Mouse (Mus musculus) lung, embryonic 14.5 days (tissue): ENCODE results near the gene Dcbld2. TPM values are rescaled to one million over a fixed set of nuclear protein-coding genes. Genes with fewer than 3 reads are reported as not detected.
"Not testable (repeated sequence)": the region's sequence is repeated elsewhere in the genome, so short reads cannot be mapped to it uniquely, and the experiment has no call there.

Experiments
- ATAC-seq: fragments of 200-750 bp; cut with Nextera tagmentation; 2 replicates; pipeline ENCODE4 v1.8.0; 2017; ENCODE audit warnings: mild to moderate bottlenecking, moderate TSS enrichment, moderate library complexity; ENCODE audit not compliant: insufficient read depth
- DNase-seq: peaks from one replicate; pipeline ENCODE4 v3.0.0-alpha.2; 2015
- H3K27ac ChIP-seq: fragments of 300-500 bp; sonication (generic); 2 replicates; pipeline ENCODE4 v1.5.1; 2014; ENCODE audit warnings: low read depth, mild to moderate bottlenecking, moderate library complexity
- H3K27me3 ChIP-seq: fragments of 300-500 bp; sonication (generic); 2 replicates; pipeline ENCODE4 v1.6.1; 2014; ENCODE audit warnings: low read length, control low read depth; ENCODE audit not compliant: insufficient read depth
- H3K36me3 ChIP-seq: fragments of 300-500 bp; sonication (generic); 2 replicates; pipeline ENCODE4 v1.6.1; 2014; ENCODE audit warnings: control low read depth; ENCODE audit not compliant: insufficient read depth
- H3K4me1 ChIP-seq: fragments of 300-500 bp; sonication (generic); 2 replicates; pipeline ENCODE4 v1.6.1; 2014; ENCODE audit warnings: antibody characterized with exemption, control low read depth; ENCODE audit not compliant: insufficient read depth
- H3K4me2 ChIP-seq: fragments of 300-500 bp; sonication (generic); 2 replicates; pipeline ENCODE4 v1.6.1; 2014; ENCODE audit warnings: mild to moderate bottlenecking
- H3K4me3 ChIP-seq: fragments of 300-500 bp; sonication (generic); 2 replicates; pipeline ENCODE4 v1.5.1; 2014; ENCODE audit warnings: low read depth, low read length
- H3K9ac ChIP-seq: fragments of 300-500 bp; sonication (generic); 2 replicates; pipeline ENCODE4 v1.6.1; 2014
- H3K9me3 ChIP-seq: fragments of 300-500 bp; sonication (generic); 2 replicates; pipeline ENCODE4 v1.6.1; 2016; ENCODE audit warnings: low read depth, low read length, control low read depth
- CTCF ChIP-seq: IDR thresholded peaks from 2 replicates; pipeline ENCODE4 v1.5.1; 2016; ENCODE audit warnings: antibody characterized with exemption, low read depth
- WGBS: fragments of 180-500 bp; shearing (Covaris S2); extraction: QIAGEN DNeasy Blood & Tissue Kit; methylation state at CpG from one replicate; pipeline ENCODE4 v1.1.7; 2014; 5-methylcytosine and 5-hydroxymethylcytosine counted together
- polyA plus RNA-seq: library from polyadenylated mRNA; unstranded; fragments of >200 nt; fragmentation: Nextera tagmentation; extraction: Ambion mirVana; gene quantifications from 2 replicates; pipeline ENCODE4 v1.2.1, GENCODE M21; 2014

Dcbld2 gene
- polyA plus RNA-seq, 1 experiment from 2014 or later: 17.3 TPM

DNA sequence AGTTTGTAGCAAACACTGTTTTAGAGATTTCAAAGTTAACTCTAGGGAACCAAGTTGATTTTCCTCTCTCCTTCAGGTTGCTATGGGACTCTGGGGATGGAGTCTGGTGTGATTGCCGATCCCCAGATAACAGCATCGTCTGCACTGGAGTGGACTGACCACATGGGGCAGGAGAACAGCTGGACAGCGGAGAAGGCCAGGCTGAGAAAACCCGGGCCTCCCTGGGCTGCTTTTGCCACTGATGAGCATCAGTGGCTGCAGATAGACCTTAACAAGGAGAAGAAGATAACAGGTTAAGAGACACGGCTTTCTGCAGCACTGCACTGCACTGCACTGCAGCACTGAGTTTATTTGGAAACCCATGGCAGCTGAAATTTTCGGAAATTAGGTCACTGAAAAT, 42.4 kb downstream of the Dcbld2 start:
- Histone ChIP-seq H3K27me3 (no peaks in the 10 kb centered on the region), H3K4me2 (no peak overlapping the region), H3K36me3 (peaks cover 40% of the 10 kb centered on the region), H3K9ac (no peak overlapping the region), H3K27ac (no peak overlapping the region), H3K4me3 (no peak overlapping the region), H3K9me3 (no peaks in the 10 kb centered on the region), H3K4me1 (no peaks in the 10 kb centered on the region)
- DNase-seq (no peak), ATAC-seq (no peak)
- no peak for TF ChIP-seq CTCF
- WGBS: 67% methylated on average over 6 of the region's 6 CpGs

DNA sequence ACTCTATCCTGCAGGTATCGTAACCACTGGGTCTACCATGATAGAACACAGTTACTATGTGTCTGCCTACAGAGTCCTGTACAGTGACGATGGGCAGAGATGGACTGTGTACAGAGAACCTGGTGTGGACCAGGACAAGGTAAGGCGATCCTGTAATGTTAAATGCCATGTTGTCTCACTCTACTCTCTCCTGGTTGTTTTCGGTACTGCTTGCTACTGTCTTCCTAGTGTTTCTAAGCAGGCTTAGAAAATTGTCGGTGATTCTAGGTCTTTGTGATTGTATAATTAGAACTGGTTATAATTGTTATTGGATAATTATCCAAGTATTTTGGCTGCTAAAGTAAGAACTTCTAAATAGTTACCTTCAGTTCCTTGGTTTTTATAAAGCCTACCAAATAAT, 43.4 kb downstream of the Dcbld2 start:
- ATAC-seq (no peak), DNase-seq (no peak)
- TF ChIP-seq CTCF: no peak
- H3K4me3 ChIP-seq: no peak overlapping the region
- WGBS: 94% methylated on average over 5 of the region's 5 CpGs
- peaks cover 44% of the 10 kb centered on the region for H3K36me3 ChIP-seq
- H3K4me2 ChIP-seq: no peak overlapping the region
- H3K9ac ChIP-seq: no peak overlapping the region
- no peaks in the 10 kb centered on the region for H3K4me1 ChIP-seq
- no peaks in the 10 kb centered on the region for H3K9me3 ChIP-seq
- no peaks in the 10 kb centered on the region for H3K27me3 ChIP-seq
- H3K27ac ChIP-seq: no peak overlapping the region

DNA sequence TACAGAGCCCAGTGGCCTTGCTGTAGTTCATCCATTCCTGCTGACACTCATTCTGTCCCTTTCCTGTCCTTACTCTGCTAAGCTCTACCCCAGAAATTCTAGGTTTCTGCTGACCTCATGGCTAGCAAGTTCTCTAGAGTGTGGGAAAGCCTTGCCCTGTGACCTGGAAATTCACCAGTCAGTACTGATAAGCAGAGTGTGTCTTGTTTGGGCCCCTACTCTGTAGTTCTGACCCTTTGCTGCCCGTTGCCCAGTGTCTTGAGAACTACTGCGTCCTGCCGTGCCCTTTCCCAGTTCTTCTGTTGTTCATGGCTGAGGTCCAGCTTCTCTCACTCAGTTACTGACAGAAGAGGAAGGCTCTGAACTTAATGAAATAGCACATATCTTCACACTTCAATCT, 44.9 kb downstream of the Dcbld2 start:
- no peaks in the 10 kb centered on the region for H3K27me3 ChIP-seq
- no peak overlapping the region for H3K4me3 ChIP-seq
- 25% methylated on average over 3 of the region's 3 CpGs for WGBS
- H3K27ac ChIP-seq: no peak overlapping the region
- H3K4me1 ChIP-seq: no peaks in the 10 kb centered on the region
- DNase-seq: no peak
- H3K9me3 ChIP-seq: no peaks in the 10 kb centered on the region
- H3K9ac ChIP-seq: no peak overlapping the region
- H3K4me2 ChIP-seq: no peak overlapping the region
- peaks cover 57% of the 10 kb centered on the region for H3K36me3 ChIP-seq
- no peak for TF ChIP-seq CTCF
- peak; percentile 39; the same call in 1 of the 2 replicates for ATAC-seq

DNA sequence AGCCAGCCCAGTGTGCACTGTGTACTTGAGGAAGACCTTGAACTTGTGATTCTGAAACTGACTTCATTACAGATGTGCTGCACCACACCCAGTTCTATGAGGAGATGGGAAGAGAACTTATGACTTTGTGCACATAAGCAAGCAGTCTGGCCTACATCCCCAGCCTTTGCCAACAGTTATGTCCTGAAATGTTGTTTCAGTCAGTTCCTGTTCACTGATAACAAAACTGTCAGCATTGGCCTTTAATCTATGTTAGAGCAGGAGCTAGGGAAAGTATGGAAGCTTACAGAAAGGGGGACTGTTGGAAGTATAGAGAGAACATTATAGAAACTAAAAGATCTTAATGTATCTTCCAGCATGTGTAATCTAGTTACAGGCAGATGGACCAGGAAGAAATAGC, 45.6 kb downstream of the Dcbld2 start:
- no peak for DNase-seq
- no peak for TF ChIP-seq CTCF
- H3K36me3 ChIP-seq: peaks cover 63% of the 10 kb centered on the region
- no peaks in the 10 kb centered on the region for H3K9me3 ChIP-seq
- H3K27me3 ChIP-seq: no peaks in the 10 kb centered on the region
- no peak overlapping the region for H3K9ac ChIP-seq
- no peaks in the 10 kb centered on the region for H3K4me1 ChIP-seq
- no peak for ATAC-seq
- H3K4me2 ChIP-seq: no peak overlapping the region
- no peak overlapping the region for H3K4me3 ChIP-seq
- no peak overlapping the region for H3K27ac ChIP-seq

DNA sequence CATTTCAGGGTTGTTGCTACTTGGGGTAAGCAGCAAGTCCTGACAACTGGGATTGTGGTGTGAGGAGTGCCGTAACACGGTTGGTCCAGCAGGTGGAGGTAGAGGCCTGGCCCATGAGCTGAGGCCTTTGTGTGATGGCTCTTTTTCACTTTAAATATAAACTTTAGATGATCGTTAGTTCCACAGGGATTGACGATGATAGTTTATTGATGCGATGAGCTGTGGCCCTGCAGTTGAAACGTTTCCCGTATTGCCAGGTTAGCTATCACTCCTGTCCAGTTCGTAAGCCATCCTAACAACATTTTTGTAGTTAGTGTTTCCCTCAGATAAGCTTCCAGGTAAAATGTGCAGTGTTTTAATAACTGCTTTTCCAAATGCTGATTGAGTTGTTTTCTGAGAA, 46.4 kb downstream of the Dcbld2 start:
- DNase-seq (peak; percentile 84), ATAC-seq (peak; percentile 67)
- Histone ChIP-seq H3K9ac (no peak overlapping the region), H3K36me3 (peaks cover 67% of the 10 kb centered on the region), H3K4me2 (no peak overlapping the region), H3K9me3 (no peaks in the 10 kb centered on the region), H3K4me3 (no peak overlapping the region), H3K27ac (no peak overlapping the region), H3K27me3 (no peaks in the 10 kb centered on the region), H3K4me1 (no peaks in the 10 kb centered on the region)
- WGBS: 47% methylated on average over 8 of the region's 8 CpGs
- peak; percentile 91 for TF ChIP-seq CTCF

DNA sequence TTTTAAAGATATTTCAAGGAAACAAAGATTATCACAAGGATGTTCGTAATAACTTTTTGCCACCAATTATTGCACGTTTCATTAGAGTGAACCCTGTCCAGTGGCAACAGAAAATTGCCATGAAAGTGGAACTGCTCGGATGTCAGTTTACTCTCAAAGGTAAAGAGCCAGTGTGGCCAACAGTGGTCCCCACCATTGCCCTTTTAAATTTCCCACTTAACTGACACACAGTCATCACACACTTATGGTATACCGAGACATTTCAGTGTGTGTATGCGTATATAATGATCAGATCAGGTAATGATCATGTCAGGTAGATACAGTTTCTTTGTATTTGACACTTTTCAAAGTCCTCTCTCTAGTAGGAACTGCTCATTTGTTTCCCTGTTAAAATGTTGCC, 46.9 kb downstream of the Dcbld2 start:
- Histone ChIP-seq H3K4me1 (no peaks in the 10 kb centered on the region), H3K4me3 (no peak overlapping the region), H3K27ac (no peak overlapping the region), H3K9ac (no peak overlapping the region), H3K36me3 (peaks cover 67% of the 10 kb centered on the region), H3K27me3 (no peaks in the 10 kb centered on the region), H3K9me3 (no peaks in the 10 kb centered on the region), H3K4me2 (no peak overlapping the region)
- no peak for TF ChIP-seq CTCF
- ATAC-seq (no peak), DNase-seq (no peak)
- WGBS: 77% methylated on average over 5 of the region's 5 CpGs

DNA sequence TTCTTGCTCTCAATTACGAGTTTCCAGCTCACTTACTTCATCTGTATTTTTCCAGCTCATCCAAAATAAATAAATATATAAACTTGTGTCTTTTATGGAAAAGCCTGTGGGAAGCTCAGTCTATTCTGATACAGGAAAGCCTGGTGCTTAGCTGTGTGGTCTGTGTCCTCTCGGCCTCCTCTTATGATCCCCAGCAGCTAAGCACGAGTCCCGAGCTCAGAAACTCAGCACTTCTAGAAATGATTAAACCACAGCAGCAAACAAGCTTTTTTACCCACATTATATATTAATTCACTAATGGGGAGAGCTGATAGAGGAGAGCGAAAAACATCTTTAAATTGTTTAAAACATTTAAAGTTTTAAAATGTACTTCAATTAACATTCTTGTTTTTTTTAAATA, 48.2 kb downstream of the Dcbld2 start:
- WGBS: 74% methylated on average over 5 of the region's 5 CpGs
- Histone ChIP-seq H3K9ac (no peak overlapping the region), H3K4me2 (no peak overlapping the region), H3K9me3 (no peaks in the 10 kb centered on the region), H3K27me3 (no peaks in the 10 kb centered on the region), H3K27ac (no peak overlapping the region), H3K4me3 (no peak overlapping the region), H3K4me1 (no peaks in the 10 kb centered on the region), H3K36me3 (peaks cover 69% of the 10 kb centered on the region)
- no peak for TF ChIP-seq CTCF
- DNase-seq (no peak), ATAC-seq (no peak)

DNA sequence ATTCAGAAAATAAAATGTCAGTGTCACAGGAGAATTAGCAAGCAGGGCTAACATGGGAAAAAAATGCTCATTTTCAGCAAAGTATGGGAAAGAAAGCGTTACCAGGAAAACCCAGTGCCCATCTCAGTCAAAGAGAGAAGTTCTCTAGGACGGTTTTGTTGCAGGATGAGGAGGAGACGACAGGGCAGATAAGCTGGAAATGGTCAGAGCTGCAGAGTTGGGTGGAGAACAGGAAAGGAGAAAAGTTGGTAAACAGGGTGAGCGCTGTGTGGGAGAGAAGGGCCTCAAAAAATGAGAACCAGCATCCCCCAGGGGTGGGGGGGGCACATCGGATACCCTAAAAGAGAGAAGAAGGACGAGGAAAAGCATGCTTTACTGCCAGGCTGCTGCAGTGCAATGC, 48.7 kb downstream of the Dcbld2 start:
- TF ChIP-seq CTCF: no peak
- H3K4me1 ChIP-seq: no peaks in the 10 kb centered on the region

DNA sequence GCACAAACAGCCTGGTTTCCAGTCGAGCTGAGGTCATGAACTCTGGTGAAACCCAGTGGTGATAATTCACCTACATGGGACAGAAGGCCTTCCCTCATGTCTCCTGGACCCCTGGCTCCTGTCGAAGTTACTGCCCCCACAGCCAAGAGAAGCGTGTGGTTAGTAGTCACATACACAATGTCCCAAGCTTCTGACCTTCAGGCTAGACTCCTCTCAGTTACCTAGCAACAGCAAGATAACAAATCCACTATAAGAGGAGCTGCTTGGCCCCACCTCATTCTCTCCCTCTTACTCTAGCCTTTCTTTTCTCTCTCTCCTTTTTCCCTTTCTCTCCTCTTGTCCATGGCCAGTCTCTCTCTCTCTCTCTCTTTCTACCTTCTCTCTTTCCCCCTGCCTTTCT, 51.7 kb downstream of the Dcbld2 start:
- not testable (repeated sequence) for ATAC-seq, H3K4me2 ChIP-seq, H3K4me3 ChIP-seq, H3K9ac ChIP-seq, H3K4me1 ChIP-seq, H3K9me3 ChIP-seq, DNase-seq, H3K27ac ChIP-seq, H3K27me3 ChIP-seq
- WGBS: 24% methylated on average over 3 of the region's 3 CpGs
- H3K36me3 ChIP-seq: peaks cover 76% of the 10 kb centered on the region

More for the DNA sequence above, 48.7 kb downstream of the Dcbld2 start:
- Histone ChIP-seq H3K4me3 (no peak overlapping the region), H3K4me2 (no peak overlapping the region), H3K9ac (no peak overlapping the region), H3K27ac (no peak overlapping the region), H3K36me3 (peaks cover 68% of the 10 kb centered on the region), H3K9me3 (no peaks in the 10 kb centered on the region), H3K27me3 (no peaks in the 10 kb centered on the region)
- WGBS: 72% methylated on average over 6 of the region's 6 CpGs
- DNase-seq (no peak), ATAC-seq (no peak)
